Mouse (Mus musculus) adrenal gland, postnatal 25 days (tissue): ENCODE results near the gene Fbll1. TPM values are rescaled to one million over a fixed set of nuclear protein-coding genes. Genes with fewer than 3 reads are reported as not detected.

Source experiments
- DNase-seq: peaks from one replicate; pipeline ENCODE4 v3.0.0; 2021; ENCODE audit warnings: mixed read lengths
- microRNA-seq, 2 experiments: library from miRNA; unstranded; fragments of <30 nt; microRNA quantifications; one replicate each; pipeline ENCODE4 v1.2.0; 2021
- total RNA-seq: library from RNA; stranded (reverse); gene quantifications from 2 replicates; pipeline ENCODE4 v1.2.3, GENCODE M21; 2021

Gene Fbll1
- total RNA-seq, 1 experiment from 2014 or later = 0.21 TPM

DNA sequence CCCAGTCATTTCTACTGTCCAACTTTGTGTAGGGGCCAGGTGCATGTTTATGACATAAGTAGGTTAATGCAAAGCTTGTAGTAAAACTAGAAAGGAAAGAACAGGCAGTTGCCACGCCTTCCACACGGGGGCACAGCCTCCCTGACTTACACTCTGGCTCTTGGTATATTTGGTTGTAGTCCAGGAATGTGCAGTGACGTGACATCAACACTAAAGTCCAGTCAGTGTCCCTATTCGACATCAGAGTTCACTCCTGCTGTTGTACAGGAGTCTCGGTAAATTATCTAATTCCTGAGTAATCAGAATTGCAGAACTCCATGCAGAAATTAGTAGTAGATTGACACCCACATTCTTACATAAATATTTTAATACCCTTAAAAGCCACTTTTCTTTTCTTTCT lies 15.6 kb downstream of the Fbll1 start:
- DNase-seq = no peak

DNA sequence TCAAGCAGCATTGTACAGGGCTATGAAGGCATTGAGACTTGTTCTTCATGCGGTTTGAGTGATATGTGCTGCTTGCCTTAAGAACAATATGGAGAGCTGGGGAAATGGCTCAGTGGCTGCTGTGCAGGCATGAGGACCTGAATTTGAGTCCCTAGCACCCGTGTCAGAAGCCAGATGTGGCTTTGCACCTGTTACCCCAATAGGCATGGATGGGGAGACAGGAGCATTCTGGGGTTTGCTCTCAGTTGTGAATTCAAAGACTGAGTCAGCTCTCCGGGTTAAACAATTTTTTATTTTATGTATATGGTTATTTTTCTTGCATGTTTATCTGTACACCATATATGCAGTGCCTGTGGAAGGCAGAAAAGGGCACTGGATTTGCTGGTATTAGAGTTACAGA lies 16.2 kb downstream of the Fbll1 start:
- DNase-seq = no peak

DNA sequence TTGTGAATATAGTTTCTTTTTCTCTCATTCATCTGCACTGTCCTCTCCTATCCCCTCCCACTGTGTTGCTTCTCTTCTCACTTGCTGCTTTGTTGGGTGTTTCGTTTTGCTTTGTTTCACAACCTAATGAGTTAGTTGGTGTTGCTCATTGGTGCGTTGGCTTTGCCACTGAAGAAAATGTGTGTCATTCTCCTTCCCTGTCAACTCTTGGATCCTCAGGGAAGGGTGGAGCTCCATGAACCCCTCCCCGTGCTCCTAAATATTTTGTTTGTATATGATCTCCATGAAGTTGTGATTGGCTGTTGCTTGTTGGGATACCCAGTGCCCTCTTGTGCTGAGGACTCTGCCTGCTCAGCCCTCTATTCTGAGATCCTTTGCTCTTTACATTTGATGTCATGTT lies 18.3 kb downstream of the Fbll1 start:
- no peak for DNase-seq

DNA sequence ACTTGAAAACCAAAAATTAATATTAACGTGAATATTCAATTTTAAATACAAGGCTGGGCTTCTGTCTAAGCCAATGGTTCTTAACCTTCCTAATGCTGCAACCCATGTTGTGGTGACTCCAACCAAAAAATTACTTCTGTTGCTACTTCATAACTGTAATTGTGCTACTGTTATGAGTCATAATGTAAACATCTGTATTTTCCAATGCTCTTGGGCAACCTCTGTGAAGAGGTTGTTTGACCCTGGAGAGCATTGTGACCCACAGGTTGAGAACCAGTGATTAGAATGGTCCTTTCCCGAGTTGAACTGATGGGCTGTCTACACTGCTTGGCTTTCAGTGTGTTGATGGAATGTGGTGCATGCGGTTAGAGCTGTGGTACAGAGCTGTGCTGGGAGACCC lies 22.2 kb downstream of the Fbll1 start:
- DNase-seq = no peak

DNA sequence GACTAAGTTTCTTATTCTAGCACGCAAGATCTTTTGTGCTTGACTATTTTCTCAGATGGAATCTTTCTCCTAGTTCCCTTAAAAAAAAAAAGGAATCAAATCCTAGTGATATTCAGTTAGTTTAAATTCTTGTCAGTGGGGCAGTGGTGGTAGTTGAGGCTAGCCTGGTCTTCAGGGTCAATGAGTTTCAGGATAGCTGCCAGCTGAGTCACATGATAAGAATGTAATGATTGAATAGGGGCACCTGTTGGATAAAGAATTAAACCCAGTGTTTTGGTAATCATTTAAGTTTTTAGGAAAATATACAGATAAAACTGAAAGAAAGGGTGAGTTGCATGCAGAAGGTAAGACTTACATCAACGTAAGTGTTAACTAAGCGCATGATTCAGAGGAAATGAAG lies 23.1 kb downstream of the Fbll1 start:
- DNase-seq = no peak

DNA sequence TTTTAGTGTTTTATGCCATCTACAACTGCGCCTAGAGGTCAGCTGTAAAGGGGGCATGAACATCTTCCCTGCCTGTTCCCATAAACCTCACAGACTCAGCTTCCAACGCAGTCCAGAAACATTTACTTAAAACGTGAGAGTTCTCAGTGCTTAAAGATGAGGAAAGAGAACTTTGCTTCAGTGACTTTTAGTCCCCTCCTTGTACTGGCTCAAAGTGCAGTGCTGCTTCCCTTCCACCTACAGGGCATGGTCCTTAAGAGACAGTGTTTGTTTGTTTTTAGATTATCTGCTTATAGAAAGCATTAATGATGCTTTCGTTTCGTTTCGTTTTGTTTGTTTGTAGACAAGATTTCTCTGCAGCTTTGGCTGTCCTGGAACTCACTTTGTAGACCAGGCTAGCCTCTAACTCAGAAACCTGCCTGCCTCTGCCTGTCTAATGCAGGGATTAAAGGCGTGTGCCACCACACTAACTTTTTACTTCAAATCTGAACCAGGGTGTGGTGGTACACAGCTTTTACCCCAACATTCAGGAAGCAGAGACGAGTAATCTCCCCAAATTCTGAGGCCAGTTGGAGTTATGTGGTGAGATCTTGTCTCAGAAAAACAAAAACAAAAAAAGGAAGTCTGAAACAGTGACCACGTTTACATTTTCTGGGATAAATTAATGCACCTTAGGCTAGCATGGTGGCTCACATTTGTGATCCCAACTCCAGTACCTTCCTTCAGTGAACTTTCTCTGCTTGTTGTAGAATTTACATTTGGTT lies 27.8 kb downstream of the Fbll1 start:
- no peak for DNase-seq

DNA sequence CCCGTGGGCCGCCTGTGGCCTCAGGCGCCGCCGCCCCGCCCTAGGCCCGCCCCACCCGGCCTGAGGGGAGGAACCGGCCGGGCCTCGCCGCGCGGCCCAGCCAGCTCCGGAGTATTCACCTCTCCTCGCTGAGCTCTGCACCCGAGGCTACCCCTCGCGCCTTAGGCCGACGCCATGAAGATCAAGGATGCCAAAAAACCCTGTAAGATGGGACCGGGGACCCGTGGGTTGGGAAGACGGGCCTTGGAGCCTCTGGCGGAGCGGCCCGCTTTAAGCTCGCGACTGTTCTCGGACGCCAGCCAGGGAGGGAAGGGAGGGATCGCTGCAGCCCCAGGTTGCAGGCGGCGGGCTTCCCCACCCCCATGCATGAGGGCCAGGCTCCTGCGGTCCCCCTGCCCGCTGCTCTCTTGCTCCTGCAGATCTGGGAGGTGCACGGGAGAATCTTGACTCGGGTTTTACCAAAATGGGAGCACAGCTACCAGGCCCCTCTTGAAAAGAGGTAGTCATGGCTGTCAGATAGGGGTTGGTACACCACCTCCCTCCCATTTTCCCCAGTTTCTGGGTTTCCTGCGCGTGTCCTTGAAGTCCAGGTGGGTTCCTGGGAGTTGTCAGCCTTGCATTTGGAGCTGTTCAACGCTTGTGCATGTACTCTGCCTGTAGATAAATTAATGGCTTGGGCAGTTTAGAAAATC lies 28.8 kb downstream of the Fbll1 start:
- peak; percentile 82 for DNase-seq

DNA sequence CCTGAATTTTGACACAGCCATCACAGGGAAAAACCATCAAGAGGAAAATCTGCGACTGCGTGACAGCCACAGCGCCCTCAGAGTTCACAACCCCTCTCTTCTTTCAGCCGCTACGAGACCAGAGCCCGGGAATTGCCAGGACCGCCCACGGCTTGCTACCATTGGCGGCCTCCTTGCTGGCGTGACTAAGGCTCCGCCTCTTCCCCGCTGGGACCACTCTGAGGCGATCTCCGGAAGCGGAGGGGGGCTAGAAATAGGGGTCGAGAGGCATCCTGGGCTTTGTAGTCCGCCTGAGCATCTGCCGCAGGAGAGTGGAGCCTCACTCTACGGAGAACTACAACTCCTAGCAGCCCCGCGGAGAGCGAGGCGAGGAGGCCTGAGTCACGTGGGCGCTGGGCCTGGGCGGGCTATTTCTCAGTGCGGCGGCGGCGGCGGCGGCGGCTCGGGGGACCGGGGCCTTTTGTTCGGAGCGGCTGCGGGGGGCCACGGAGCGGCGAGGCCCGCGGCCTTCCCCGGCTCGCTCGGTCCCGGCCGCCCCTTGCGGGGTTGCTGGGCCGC lies 29.4 kb downstream of the Fbll1 start, which contains the start of gene Pank3:
Pank3 (plus strand) TSS at position 297 of the 558 bp plus-strand sequence.
- DNase-seq = peak; percentile 93

DNA sequence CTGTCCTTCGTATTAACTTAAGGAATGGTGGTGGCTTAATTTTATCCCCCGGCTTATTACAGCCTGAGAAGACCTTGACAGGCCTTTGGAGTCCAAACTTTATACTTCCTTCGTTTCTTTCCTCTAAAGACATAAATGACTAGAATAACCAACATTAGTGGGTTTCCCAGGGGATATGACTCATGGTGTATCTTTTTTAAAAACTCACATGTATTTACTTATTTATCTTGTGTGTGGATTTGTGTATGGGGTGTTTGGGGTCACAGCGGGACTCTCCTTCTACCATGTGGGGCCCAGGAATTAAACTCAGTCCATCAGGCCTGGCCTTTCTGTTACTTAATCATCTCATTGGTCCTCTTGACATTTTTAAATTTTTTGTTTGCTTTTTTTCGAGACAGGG lies 31.8 kb downstream of the Fbll1 start:
- no peak for DNase-seq

DNA sequence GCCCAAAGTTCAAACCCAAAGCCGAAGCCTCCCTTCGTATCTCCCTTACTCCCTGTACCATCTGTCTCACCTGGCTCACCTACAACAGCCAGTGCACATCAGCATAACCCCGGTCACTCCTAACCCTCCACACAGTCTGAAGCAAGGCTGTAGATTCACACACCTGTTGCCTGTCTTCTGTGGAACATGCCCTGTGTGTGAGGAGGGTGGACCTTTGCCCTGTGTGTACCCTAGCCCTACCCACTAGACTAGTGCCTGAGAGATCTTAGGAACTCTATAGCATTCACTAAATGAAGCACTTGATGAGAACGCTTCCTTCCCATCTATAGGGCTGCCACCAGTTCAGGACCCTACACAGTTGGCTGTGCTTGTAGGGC lies 38.1 kb downstream of the Fbll1 start:
- DNase-seq = no peak

DNA sequence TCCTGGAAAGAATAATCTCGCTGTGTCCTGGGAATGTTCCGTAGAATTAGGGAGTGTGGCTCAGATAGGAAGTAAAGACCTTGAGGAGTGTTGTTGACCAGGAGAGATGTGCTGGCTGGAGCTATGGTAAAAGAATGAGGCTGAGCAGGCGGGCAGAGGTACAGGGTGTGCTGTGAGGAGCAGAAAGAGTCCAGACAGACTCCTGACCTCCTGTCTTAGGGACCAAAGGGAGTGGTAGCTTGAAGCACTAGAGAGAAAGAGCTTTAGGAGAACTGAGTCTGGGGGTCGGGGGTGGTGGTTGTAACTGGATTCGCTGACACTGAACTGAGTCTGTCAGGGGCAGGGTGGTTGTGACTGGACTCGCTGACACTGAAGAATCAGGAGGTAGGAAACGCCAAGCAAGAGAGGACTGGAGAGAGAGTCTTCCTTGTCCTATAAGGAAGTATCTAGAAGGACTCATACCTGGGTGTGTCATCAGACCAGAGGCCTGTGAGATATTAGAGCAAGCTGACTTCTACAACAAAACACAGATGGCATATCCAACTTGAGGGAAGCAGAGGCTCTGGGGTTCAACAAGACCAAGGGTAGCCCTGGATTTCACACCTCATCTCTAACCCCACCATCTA lies 38.6 kb downstream of the Fbll1 start:
- DNase-seq = no peak

DNA sequence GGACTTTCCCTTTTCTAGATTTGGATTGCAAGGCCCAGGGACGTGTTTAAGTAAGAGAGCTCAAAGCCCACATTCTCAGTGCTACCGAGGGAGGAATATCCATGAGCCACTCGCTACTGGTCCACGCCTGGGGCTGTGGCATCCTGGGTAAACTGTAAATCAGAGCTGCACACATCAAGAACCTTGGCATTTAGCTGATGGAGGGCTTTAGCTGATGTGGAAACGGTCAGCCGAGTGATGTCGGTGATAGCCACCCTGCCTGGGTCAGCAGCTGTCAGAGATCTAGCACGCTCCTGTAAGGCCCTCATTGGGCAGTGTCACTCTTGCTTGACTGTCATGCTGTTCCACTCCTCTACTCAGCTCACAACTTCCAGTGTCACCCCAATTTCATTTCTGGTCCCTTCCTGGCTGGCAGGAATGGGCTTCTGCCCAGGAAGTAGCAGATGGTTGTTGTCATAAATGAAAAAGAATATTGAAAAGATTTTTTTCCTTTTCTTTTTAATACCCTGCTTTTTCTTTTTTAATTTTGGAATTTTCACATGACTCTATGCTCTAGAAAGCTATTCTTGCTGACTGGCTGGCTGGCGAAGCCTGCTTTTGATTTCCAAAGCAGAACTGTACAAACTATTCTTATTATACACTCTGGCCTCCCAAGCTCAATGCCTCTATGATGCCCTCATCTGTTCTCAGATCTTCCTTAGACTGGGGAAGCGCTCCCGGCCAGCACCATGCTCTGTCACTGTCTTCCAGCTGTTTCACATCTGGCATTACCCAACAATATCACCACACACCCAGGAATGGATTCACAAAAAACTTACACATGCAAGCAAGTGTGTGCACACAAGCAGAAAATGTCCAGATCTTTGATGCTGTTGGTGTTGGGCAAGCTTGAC lies 42.0 kb downstream of the Fbll1 start:
- DNase-seq = peak; percentile 17

DNA sequence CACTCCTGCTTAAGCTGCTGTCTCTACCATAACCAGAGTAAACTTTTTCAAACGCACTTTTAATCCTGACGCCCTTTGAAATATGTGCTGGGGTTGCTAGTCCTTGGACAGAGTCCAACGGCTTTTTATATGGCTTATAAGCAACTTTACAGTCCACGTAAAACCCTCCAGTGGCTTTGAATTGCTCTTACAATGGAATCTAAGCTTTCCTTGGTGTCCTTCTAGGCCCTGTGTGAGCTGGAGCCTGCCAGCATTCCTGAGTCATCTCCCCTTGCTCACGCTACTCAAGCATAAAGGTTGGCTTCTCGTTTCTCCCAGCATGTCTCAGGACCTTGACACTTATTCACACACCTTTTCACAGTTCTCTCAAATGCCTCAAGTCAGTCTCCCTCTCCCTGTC lies 43.1 kb downstream of the Fbll1 start:
- peak; percentile 29 for DNase-seq

DNA sequence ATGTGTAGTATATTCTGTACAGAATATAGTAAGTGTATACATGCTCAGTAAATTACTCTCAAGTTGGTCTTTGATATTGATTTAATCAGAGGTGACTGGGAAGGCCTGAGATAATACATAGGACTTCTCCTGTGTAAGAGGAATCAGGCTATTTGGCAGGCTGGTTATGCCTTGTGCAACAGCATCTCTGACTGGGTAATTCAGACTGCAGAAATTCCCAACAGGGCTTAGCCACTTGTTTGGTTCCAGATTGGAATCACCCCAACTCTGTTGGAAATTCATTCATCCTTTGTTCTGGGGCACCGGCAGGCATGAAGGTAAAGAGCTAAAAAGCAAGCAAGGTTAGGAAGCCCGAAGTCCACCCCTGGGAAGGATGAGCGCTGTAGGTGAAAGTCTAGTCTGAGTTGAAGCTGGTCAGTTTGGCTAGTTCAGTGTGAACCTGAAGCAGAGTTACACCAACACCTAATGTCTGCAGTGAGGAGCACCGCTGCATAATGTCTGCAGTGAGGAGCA lies 43.7 kb downstream of the Fbll1 start:
- DNase-seq = no peak

DNA sequence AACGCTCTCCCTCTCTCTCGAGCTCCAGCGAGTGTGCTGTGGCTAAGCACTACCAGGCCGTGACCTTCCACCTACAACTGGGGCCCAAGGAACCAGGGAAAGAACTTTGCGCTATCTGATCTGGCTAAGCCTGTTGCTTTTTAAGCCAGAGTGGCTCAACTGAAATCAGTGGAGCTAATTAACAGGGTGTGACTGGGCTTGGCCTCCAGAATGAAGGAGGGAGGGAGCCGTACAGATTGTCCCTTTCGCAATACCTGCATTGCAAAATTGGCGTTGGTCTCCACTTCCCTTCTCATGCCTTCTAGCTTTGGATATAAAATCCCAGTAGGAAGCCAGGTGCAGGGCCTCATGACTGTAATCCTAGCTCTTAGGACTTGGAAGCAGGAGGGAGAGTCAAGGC lies 48.1 kb downstream of the Fbll1 start:
- DNase-seq = peak; percentile 53

Small RNA genes lying within 50 kb of the gene (microRNA-seq; reads per million reads assigned to microRNA genes)
- gene Mir103-1 = 5.5 to 6.4 reads per million in 2 experiments

Other genes starting within 250 kb of the Fbll1 start
- gene Pank3, start 29.4 kb downstream of the Fbll1 start, total RNA-seq = 75.7 and 81.2 TPM in 2 replicates
- gene Rars, start 35.6 kb upstream of the Fbll1 start, total RNA-seq = 66.6 and 70.8 TPM in 2 replicates
- gene Wwc1, start 181.6 kb upstream of the Fbll1 start, total RNA-seq = 80.2 and 103 TPM in 2 replicates